Mouse (Mus musculus) spleen, adult 2 months (tissue): ENCODE measurements around the gene Eef2k.

Experiments
- CTCF ChIP-seq: fragments of 200-500 bp; IDR thresholded peaks from 2 replicates; pipeline ENCODE4 v1.5.1; 2011; ENCODE audit warnings: mild to moderate bottlenecking, inconsistent platforms; ENCODE audit not compliant: insufficient read depth, insufficient read length, insufficient replicate concordance; ENCODE audit errors: extremely low read depth
- POLR2A ChIP-seq: fragments of 200-500 bp; IDR thresholded peaks from 2 replicates; pipeline ENCODE4 v1.6.1; 2011; ENCODE audit warnings: low read depth, low read length, inconsistent platforms

- no peak for TF ChIP-seq POLR2A
- no peak for TF ChIP-seq CTCF
These were observed 24.1 kb downstream of the Eef2k start for GRCm38 (mm10) chr7:120866684-120867083.
